Mouse (Mus musculus): ENCODE data around the gene Ggct.

GRCm38 (mm10) chr6:54948682-54949081 lies 44.1 kb downstream of the Ggct start:
- TF ChIP-seq POLR2A (IDR thresholded peaks at IDR 0.05; ENCODE audit: extremely low read depth, insufficient read depth, low read length), result no peak
- TF ChIP-seq CTCF (IDR thresholded peaks at IDR 0.05; ENCODE audit: low read depth, low read length), result no peak
